Mouse (Mus musculus): Measurements from ENCODE around the gene Fdx1.

- no peak for TF ChIP-seq HCFC1 (IDR thresholded peaks at IDR 0.05; ENCODE audit: borderline replicate concordance, insufficient read depth, low read length)
- TF ChIP-seq CHD2 (IDR thresholded peaks at IDR 0.05; ENCODE audit: low read depth, low read length) = no peak
- no peak for TF ChIP-seq ZNF384 (IDR thresholded peaks at IDR 0.05; ENCODE audit: low read depth, low read length)
These were observed 28.0 kb upstream of the Fdx1 start for GRCm38 (mm10) chr9:51991241-51991876.

Measured in ES-E14 (cell line).